Mouse (Mus musculus): ENCODE measurements around the gene Cemip2. TPM values are rescaled to one million over a fixed set of nuclear protein-coding genes. Genes with fewer than 3 reads are reported as not detected.

Gene Cemip2
- polyA plus RNA-seq, 1 experiment from 2014 or later, result 39.0 TPM

DNA sequence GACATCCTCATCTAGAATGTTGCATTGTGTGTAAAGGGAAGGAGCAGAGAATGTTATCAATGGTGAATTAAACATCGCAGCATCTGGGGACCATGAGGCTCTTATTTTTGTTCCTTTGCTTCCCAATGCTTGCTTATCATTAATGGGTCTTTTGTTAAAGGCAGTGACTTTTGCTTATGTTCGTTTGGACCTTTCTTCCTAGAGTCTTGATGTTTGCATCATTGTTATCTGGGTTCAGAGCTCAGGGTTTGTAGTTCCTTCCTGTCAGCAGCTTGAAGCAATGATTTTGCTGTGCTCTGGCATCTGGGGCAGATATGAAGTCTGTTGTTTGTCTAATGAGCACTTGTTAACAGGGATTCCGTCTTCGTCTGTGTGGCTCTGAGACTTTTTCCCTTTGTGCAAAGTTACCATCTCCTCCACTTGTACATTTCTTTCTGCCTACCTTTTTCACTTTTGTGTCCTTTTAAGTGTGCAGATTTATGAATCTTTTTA, 108.1 kb downstream of the Cemip2 start:
- H3K4me2 ChIP-seq (replicated peaks), result no peak overlapping the region
- no peaks in the 10 kb centered on the region for H3K27me3 ChIP-seq
- H3K27ac ChIP-seq, result no peak overlapping the region
- no peak overlapping the region for H3K4me3 ChIP-seq
- H3K4me1 ChIP-seq, result peaks cover 20% of the 10 kb centered on the region
- H3K36me3 ChIP-seq, result no peaks in the 10 kb centered on the region
- no peak for ATAC-seq (ENCODE audit: low FRiP score, low read depth)
- 69% methylated on average over 4 of the region's 4 CpGs for WGBS
- no peak overlapping the region for H3K9ac ChIP-seq
- no peaks in the 10 kb centered on the region for H3K9me3 ChIP-seq

DNA sequence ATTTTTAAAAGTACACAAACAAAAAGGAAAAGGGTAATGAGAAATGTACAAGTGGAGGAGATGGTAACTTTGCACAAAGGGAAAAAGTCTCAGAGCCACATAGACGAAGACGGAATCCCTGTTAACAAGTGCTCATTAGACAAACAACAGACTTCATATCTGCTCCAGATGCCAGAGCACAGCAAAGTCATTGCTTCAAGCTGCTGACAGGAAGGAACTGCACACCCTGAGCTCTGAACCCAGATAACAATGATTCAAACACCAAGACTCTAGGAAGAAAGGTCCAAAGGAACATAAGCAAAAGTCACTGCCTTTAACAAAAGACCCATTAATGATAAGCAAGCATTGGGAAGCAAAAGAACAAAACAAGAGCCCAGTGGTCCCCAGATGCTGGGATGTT, 112.6 kb downstream of the Cemip2 start:
- no peaks in the 10 kb centered on the region for H3K36me3 ChIP-seq
- no peak for ATAC-seq (ENCODE audit: low FRiP score, low read depth)
- H3K4me3 ChIP-seq, result no peak overlapping the region
- no peaks in the 10 kb centered on the region for H3K4me1 ChIP-seq
- H3K9ac ChIP-seq, result no peak overlapping the region
- no peak overlapping the region for H3K4me2 ChIP-seq (replicated peaks)
- H3K27me3 ChIP-seq, result no peaks in the 10 kb centered on the region
- no peak overlapping the region for H3K27ac ChIP-seq
- H3K9me3 ChIP-seq, result no peaks in the 10 kb centered on the region
- WGBS, result 53% methylated on average over 2 of the region's 2 CpGs

DNA sequence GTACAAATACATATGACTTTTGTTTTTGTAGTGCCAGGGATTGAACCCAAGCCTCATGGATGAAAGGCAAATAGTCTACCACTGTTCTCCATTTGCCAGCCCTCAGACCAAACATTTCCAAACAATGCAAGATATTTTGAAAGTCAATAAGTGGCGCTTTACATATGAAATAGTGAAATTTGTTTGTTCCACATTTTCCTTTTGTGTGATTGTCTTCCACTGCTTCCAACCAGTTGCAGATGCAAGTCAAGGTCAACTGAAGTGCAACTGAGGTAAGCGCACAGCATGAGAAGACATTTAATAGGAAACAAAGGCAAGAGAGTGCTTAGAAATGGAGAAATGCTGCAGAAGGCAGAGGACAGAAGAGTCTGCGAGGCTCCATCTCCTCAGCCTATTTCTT, 116.7 kb downstream of the Cemip2 start:
- no peak for ATAC-seq (ENCODE audit: low FRiP score, low read depth)
- WGBS, result 89% methylated on average over 3 of the region's 3 CpGs

DNA sequence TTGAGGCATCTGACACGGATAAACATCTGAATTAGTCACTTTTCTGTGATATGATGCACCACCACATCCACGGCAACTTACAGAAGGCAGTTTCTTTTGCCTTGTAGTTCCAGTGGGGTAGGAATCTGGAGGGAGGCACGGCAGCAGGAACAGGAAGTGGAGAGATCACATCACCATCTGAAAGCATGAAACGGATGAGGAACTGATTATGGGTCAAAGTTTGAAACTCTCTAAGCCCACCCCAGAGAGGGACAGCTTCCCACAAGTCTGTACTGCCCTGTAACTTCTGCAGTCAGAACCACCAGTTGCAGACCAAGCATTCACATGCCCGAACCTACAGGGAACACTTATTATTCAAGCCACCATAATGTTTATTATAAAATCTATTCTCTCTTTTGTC, 117.4 kb downstream of the Cemip2 start:
- H3K36me3 ChIP-seq, result no peaks in the 10 kb centered on the region
- ATAC-seq (ENCODE audit: low FRiP score, low read depth), result no peak
- no peaks in the 10 kb centered on the region for H3K27me3 ChIP-seq
- no peak overlapping the region for H3K27ac ChIP-seq
- peaks cover 10% of the 10 kb centered on the region for H3K4me1 ChIP-seq
- H3K9ac ChIP-seq, result no peak overlapping the region
- no peaks in the 10 kb centered on the region for H3K9me3 ChIP-seq
- no peak overlapping the region for H3K4me3 ChIP-seq
- 76% methylated on average over 5 of the region's 5 CpGs for WGBS
- H3K4me2 ChIP-seq (replicated peaks), result no peak overlapping the region

More for the DNA sequence above, 116.7 kb downstream of the Cemip2 start:
- Histone ChIP-seq H3K27ac (no peak overlapping the region), H3K27me3 (no peaks in the 10 kb centered on the region), H3K4me3 (no peak overlapping the region), H3K36me3 (no peaks in the 10 kb centered on the region), H3K4me2 (replicated peaks) (no peak overlapping the region), H3K9ac (no peak overlapping the region), H3K4me1 (peaks cover 10% of the 10 kb centered on the region), H3K9me3 (no peaks in the 10 kb centered on the region)

DNA sequence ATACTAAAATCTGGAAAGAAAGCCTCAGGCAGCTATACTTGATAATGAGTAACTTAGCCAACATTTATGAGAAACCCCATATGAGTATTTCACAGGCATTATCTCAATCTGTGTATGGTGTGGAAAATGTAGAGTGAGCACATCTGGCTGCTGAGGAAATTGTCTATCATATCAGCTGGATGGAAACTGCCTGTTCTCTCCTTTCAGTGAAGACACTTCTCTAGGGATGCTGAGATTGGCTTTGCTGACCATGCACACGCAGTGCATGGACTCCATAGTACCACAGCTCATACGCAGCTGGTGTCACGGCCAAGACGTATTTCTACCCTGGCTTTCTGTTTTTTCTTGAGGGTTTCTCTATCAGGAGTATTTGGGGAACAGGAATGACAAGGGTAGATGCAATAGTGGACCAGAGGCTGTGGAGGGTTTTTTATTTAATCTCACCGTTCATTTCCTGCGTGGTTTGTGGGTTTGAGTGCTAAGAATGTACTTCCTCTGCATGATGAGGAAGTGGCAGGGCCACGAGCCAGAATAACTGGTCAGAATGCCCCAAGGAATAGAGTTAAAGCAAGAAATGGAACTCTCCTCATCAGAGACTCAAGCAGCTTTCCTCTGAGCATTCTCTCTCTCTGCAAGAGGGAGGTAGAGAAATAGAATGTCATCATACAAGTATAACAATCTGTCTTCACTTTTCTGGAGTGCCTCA, 119.1 kb downstream of the Cemip2 start:
- H3K27ac ChIP-seq, result 0 out of 2 replicates have a peak overlapping the region, but pooled peaks have one; percentile 17

DNA sequence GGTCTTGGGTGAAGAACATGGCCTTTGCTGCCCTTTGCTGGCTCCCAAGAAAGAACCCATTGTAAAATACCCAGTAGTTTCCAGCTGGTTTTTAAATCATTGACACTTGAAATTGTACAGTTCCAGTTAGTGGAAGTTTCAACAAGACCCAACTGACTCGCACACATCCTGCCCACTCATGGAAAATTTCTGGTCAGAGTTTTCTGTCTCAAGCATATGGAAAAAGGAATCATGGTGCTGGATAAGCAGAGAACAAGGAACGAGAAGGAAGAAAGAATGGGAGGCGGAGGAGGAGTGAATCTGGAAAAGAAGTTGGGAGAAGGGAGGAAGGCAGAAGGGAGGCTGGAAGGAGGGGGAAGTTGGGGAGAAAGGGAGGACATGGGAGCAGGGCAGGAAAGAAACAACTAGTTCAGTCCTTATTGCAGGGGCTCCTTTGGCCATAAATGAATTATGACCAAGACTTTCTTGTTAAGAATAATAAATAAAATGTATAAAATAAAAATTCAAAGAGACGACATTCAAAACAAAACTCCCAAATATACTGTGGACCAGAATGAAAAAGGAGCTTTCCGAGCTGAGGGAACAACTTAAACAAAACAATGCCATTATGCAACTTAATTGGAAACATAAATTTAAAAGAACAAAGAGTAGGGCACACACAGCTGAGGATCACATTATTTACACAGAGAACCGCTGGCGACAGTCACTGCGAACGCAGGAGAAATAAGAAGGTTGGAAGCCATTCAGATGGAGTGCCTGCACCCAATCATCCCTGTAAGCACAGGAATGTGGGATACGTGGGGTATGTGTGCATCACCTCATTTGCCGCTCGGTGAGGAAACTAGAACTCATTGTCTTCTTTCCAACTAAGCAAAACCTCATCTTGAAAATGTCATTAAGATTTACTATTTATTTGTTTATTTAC, 120.1 kb downstream of the Cemip2 start:
- H3K4me3 ChIP-seq, result no peak overlapping the region

More for the DNA sequence above, 119.1 kb downstream of the Cemip2 start:
- no peak overlapping the region for H3K9ac ChIP-seq
- no peaks in the 10 kb centered on the region for H3K9me3 ChIP-seq
- no peaks in the 10 kb centered on the region for H3K27me3 ChIP-seq
- ATAC-seq (ENCODE audit: low FRiP score, low read depth), result peak; percentile 40
- 56% methylated on average over 7 of the region's 7 CpGs for WGBS
- no peak overlapping the region for H3K4me3 ChIP-seq
- peaks cover 10% of the 10 kb centered on the region for H3K4me1 ChIP-seq
- no peak overlapping the region for H3K4me2 ChIP-seq (replicated peaks)
- H3K36me3 ChIP-seq, result no peaks in the 10 kb centered on the region

More for the DNA sequence above, 120.1 kb downstream of the Cemip2 start:
- 40% methylated on average over 12 of the region's 12 CpGs for WGBS
- Histone ChIP-seq H3K27ac (0 out of 2 replicates have a peak overlapping the region, but pooled peaks have one; percentile 17), H3K4me1 (peaks cover 10% of the 10 kb centered on the region), H3K27me3 (no peaks in the 10 kb centered on the region), H3K4me2 (replicated peaks) (no peak overlapping the region), H3K9ac (no peak overlapping the region), H3K36me3 (no peaks in the 10 kb centered on the region), H3K9me3 (no peaks in the 10 kb centered on the region)
- peak; percentile 48; the same call in 1 of the 2 replicates for ATAC-seq (ENCODE audit: low FRiP score, low read depth)

Other genes with a start within 250 kb of the Cemip2 start
- gene 1110059E24Rik, start 125.4 kb upstream of the Cemip2 start, polyA plus RNA-seq (2015; fragmentation: Nextera tagmentation; extraction: Ambion mirVana), result 61.1 and 63.8 TPM in 2 replicates
- 30.0 and 30.5 TPM in 2 replicates for gene Abhd17b, start 125.2 kb upstream of the Cemip2 start, polyA plus RNA-seq (2015; fragmentation: Nextera tagmentation; extraction: Ambion mirVana)